Mouse (Mus musculus): ENCODE data around the gene Mpv17. TPM values are rescaled to one million over a fixed set of nuclear protein-coding genes. Genes with fewer than 3 reads are reported as not detected.

The Mpv17 gene
- polyA plus RNA-seq, 1 experiment from 2014 or later, result 56.6 TPM

GRCm38 (mm10) chr5:31092231-31092975 lies 61.6 kb downstream of the Mpv17 start:
- peaks cover 78% of the 10 kb centered on the region for H3K27me3 ChIP-seq (ENCODE audit: control insufficient read depth, insufficient read depth, low read length)
- no peaks in the 10 kb centered on the region for H3K36me3 ChIP-seq (ENCODE audit: control insufficient read depth, insufficient read depth, low read length)
- H3K9me3 ChIP-seq (ENCODE audit: control insufficient read depth, low read length), result no peaks in the 10 kb centered on the region
- H3K9ac ChIP-seq (ENCODE audit: low read length), result no peak overlapping the region
- no peak for ATAC-seq (ENCODE audit: insufficient number of reproducible peaks, low FRiP score, low TSS enrichment, low read depth)
- peak overlapping the region; percentile 35 for H3K4me3 ChIP-seq (ENCODE audit: low read depth, low read length)
- DNase-seq (ENCODE audit: low spot score), result peak; percentile 27
- peak overlapping the region; percentile 45 for H3K4me2 ChIP-seq (ENCODE audit: low read depth, severe bottlenecking)
- 2% methylated on average over 52 of the region's 53 CpGs for WGBS
- H3K27ac ChIP-seq (replicated peaks; ENCODE audit: low read depth, low read length), result no peak overlapping the region
- H3K4me1 ChIP-seq (ENCODE audit: control insufficient read depth, insufficient read depth, low read length), result peaks cover 10% of the 10 kb centered on the region

Other genes with a start within 250 kb of the Mpv17 start
- gene Ost4, start 246.5 kb downstream of the Mpv17 start, polyA plus RNA-seq (2014; fragmentation: Nextera tagmentation; extraction: Ambion mirVana), result 384 and 395 TPM in 2 replicates
- 117 and 122 TPM in 2 replicates for gene Emilin1, start 240.8 kb downstream of the Mpv17 start, polyA plus RNA-seq (2014; fragmentation: Nextera tagmentation; extraction: Ambion mirVana)
- 5.4 and 7.9 TPM in 2 replicates for gene Khk, start 232.8 kb downstream of the Mpv17 start, polyA plus RNA-seq (2014; fragmentation: Nextera tagmentation; extraction: Ambion mirVana)
- gene Cgref1, start 208.7 kb downstream of the Mpv17 start, polyA plus RNA-seq (2014; fragmentation: Nextera tagmentation; extraction: Ambion mirVana), result 2.2 and 2.7 TPM in 2 replicates
- 96.5 and 101 TPM in 2 replicates for gene Preb, start 193.9 kb downstream of the Mpv17 start, polyA plus RNA-seq (2014; fragmentation: Nextera tagmentation; extraction: Ambion mirVana)
- gene Tcf23, start 185.6 kb downstream of the Mpv17 start, polyA plus RNA-seq (2014; fragmentation: Nextera tagmentation; extraction: Ambion mirVana), result not detected in 2 replicates
- gene Atraid, start 105.9 kb downstream of the Mpv17 start, polyA plus RNA-seq (2014; fragmentation: Nextera tagmentation; extraction: Ambion mirVana), result 75.0 and 83.9 TPM in 2 replicates
- 8.0 and 8.6 TPM in 2 replicates for gene Slc5a6, start 105.3 kb downstream of the Mpv17 start, polyA plus RNA-seq (2014; fragmentation: Nextera tagmentation; extraction: Ambion mirVana)
- gene Cad, start 99.5 kb downstream of the Mpv17 start, polyA plus RNA-seq (2014; fragmentation: Nextera tagmentation; extraction: Ambion mirVana), result 33.7 and 36.1 TPM in 2 replicates
- gene Dnajc5g, start 48.0 kb downstream of the Mpv17 start, polyA plus RNA-seq (2014; fragmentation: Nextera tagmentation; extraction: Ambion mirVana), result not detected in 2 replicates
- gene Slc30a3, start 46.0 kb downstream of the Mpv17 start, polyA plus RNA-seq (2014; fragmentation: Nextera tagmentation; extraction: Ambion mirVana), result 0.20 TPM in 1 of 2 replicates, not detected in the other
- gene Trim54, start 37.5 kb downstream of the Mpv17 start, polyA plus RNA-seq (2014; fragmentation: Nextera tagmentation; extraction: Ambion mirVana), result 0.30 and 0.65 TPM in 2 replicates
- gene Ucn, start 15.4 kb downstream of the Mpv17 start, polyA plus RNA-seq (2014; fragmentation: Nextera tagmentation; extraction: Ambion mirVana), result not detected in 2 replicates
- 1.1 and 1.8 TPM in 2 replicates for gene Gm29609, start 25.7 kb upstream of the Mpv17 start, polyA plus RNA-seq (2014; fragmentation: Nextera tagmentation; extraction: Ambion mirVana)
- 89.2 and 104 TPM in 2 replicates for gene Gtf3c2, start 25.9 kb upstream of the Mpv17 start, polyA plus RNA-seq (2014; fragmentation: Nextera tagmentation; extraction: Ambion mirVana)
- 138 and 144 TPM in 2 replicates for gene Snx17, start 39.0 kb upstream of the Mpv17 start, polyA plus RNA-seq (2014; fragmentation: Nextera tagmentation; extraction: Ambion mirVana)
- 71.9 and 73.0 TPM in 2 replicates for gene Eif2b4, start 39.2 kb upstream of the Mpv17 start, polyA plus RNA-seq (2014; fragmentation: Nextera tagmentation; extraction: Ambion mirVana)
- gene Zfp513, start 48.1 kb upstream of the Mpv17 start, polyA plus RNA-seq (2014; fragmentation: Nextera tagmentation; extraction: Ambion mirVana), result 5.5 and 6.2 TPM in 2 replicates
- gene Ppm1g, start 66.4 kb upstream of the Mpv17 start, polyA plus RNA-seq (2014; fragmentation: Nextera tagmentation; extraction: Ambion mirVana), result 154 and 159 TPM in 2 replicates
- 119 and 124 TPM in 2 replicates for gene Nrbp1, start 86.6 kb upstream of the Mpv17 start, polyA plus RNA-seq (2014; fragmentation: Nextera tagmentation; extraction: Ambion mirVana)
- 0.38 and 0.49 TPM in 2 replicates for gene Gm9970, start 87.0 kb upstream of the Mpv17 start, polyA plus RNA-seq (2014; fragmentation: Nextera tagmentation; extraction: Ambion mirVana)
- 23.3 and 24.9 TPM in 2 replicates for gene Krtcap3, start 97.4 kb upstream of the Mpv17 start, polyA plus RNA-seq (2014; fragmentation: Nextera tagmentation; extraction: Ambion mirVana)
- 45.7 and 51.3 TPM in 2 replicates for gene Ift172, start 136.9 kb upstream of the Mpv17 start, polyA plus RNA-seq (2014; fragmentation: Nextera tagmentation; extraction: Ambion mirVana)
- 64.3 and 79.4 TPM in 2 replicates for gene Fndc4, start 141.8 kb upstream of the Mpv17 start, polyA plus RNA-seq (2014; fragmentation: Nextera tagmentation; extraction: Ambion mirVana)
- 0.16 TPM in 1 of 2 replicates, not detected in the other for gene Gckr, start 143.2 kb upstream of the Mpv17 start, polyA plus RNA-seq (2014; fragmentation: Nextera tagmentation; extraction: Ambion mirVana)

All from limb, embryonic 11.5 days (tissue).